Mouse (Mus musculus): Measurements from ENCODE around the gene Samd10.

GRCm38 (mm10) chr2:181570921-181571595 lies 28.0 kb downstream of the Samd10 start:
- TF ChIP-seq CTCF (IDR thresholded peaks at IDR 0.05; ENCODE audit: insufficient read depth, low read length) (no peak), POLR2A (IDR thresholded peaks at IDR 0.05; ENCODE audit: borderline replicate concordance, extremely low read depth, low read depth, low read length) (no peak)

All from lung, adult 2 months (tissue).